Mouse (Mus musculus) gastrocnemius, postnatal 4 days (tissue): Measurements from ENCODE around the gene Cactin. TPM values are rescaled to one million over a fixed set of nuclear protein-coding genes. Genes with fewer than 3 reads are reported as not detected.

Experiments used
- DNase-seq, 2 experiments: peaks; one replicate each; pipeline ENCODE4 v3.0.0; 2021 to 2022; ENCODE audit warnings: low spot score in 2 of 2, mixed read lengths in 2 of 2
- long read RNA-seq, 2 experiments: library from polyadenylated mRNA; stranded (forward); transcript quantifications; one replicate each; pipeline ENCODE4 v2.0.0; 2021
- total RNA-seq, 2 experiments: library from RNA; stranded (reverse); gene quantifications; 2 replicates each; pipeline ENCODE4 v1.2.3; 2021

The Cactin gene
- 10 to 100 TPM; 17.8 to 18.3 TPM for total RNA-seq
- long read RNA-seq, experiment 1, transcript Cactin-201 (9 exons, 2,715 nt), result major isoform, 18 of 28 reads
- long read RNA-seq, experiment 1, partial matches to known transcripts, result 7 of 28 reads
- long read RNA-seq, experiment 1, other reads (novel, unspliced or antisense), result 3 of 28 reads
- long read RNA-seq, experiment 2, transcript Cactin-201 (9 exons, 2,715 nt), result major isoform, 17 of 24 reads
- long read RNA-seq, experiment 2, partial matches to known transcripts, result 3 of 24 reads
- long read RNA-seq, experiment 2, other reads (novel, unspliced or antisense), result 4 of 24 reads

- peak; percentile 95 to 99 for DNase-seq
Observed at GRCm38 (mm10) chr10:81320550-81321347, at the start of gene Cactin. Gene Cactin (plus strand): TSS chr10:81321103.

DNA sequence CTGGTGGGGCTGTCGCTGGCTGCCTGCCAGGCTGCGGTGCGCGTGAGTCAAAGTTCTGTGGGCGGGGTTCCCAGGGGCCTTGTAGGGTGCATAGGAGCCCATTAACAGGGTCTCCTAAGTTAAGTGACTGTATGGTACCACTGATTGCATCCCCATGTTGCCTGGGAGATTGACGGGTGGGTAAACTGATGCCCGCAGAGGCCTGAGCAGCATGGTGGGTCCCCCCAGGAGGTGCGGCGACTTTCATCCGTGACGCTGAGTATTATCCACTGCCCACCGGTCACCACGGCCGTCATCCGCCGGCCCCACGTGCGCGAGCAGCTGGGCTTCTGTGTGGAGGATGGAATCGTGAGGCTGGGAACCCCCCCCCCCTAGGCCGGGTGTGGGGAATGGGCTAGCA is 48.5 kb upstream of the Cactin start:
- no peak for DNase-seq

GRCm38 (mm10) chr10:81273842-81274241 is 47.1 kb upstream of the Cactin start:
- DNase-seq, result no peak

- no peak for DNase-seq
Observed at GRCm38 (mm10) chr10:81277676-81278075, 43.2 kb upstream of the Cactin start.

DNA sequence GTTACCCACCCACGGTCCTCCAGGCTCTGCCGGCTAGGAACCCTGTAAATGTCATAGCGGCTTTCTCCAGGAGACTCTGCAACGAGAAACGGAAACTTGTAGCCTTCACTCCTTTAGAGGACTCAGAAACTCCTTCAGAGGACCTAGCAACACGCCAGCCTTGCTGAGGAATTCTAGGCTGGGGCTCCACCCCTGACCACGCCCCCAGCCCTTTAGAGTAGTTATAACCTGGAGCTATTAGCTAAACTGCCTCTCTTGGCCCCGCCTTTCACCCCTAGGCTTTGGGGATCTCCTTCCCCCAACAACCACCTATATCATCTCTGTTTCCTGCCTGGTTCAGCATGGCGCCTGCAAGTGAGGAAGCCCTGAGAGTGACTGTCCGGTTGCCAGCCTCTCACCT is 41.4 kb upstream of the Cactin start:
- no peak for DNase-seq

DNA sequence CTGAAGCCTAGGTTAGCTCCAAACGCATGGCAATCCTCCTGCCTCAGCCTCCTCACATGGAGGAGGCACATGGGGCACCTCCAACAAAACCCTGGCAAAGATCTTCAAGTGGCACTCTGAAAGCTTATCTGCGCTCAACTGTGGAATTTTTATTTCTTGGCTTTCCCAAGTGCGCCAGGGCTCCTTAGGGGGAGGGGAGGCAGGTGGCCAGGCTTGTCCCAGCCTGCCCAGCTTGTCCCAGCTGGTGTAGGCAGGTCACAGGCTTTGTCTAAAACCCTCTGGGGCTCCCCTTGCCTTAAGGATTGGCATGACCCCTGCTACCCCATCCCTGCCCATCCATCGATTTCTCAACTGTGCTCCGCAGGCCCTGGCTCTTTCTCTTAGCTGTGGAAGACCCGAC is 36.7 kb upstream of the Cactin start:
- DNase-seq, result no peak

GRCm38 (mm10) chr10:81284719-81285118 is 36.2 kb upstream of the Cactin start:
- no peak for DNase-seq

DNA sequence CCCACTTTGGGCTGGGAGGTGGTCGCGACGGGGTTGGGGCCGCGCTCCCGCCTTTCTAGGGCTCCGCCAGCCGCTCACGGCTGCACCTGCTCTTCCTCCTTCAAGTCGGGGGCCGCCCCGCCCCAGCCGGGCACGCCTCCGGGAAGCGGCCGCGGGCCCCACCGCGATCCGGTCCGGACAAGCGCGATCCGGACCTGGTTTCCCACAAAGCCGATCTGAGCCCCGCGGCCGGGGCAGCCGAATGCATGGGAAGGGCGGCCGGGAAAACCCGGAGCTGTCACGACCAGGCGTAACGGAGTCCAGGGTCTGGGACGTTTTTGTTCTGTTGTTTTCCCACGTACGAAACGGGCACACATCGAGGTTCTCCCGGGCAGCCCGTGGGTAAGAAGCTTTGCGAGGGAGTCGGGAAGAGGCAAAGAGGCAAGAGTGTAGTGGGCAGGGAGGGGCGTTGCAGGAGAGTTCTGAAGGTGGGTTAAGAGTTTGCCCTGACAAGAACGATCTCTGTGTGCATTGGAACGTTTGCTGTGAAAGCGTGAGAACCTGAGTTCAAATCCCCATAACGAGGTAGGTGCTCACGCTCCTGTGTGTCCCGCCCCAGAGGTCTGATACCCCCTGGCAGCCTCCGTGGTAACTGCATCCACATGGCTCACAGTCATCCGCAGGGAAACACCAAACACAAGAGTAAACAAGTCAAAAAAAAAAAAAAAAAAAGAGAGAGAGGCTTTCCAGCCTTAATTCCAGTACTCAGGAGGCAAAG is 35.0 kb upstream of the Cactin start:
- DNase-seq, result peak; percentile 84 to 89

GRCm38 (mm10) chr10:81286586-81286985 is 34.3 kb upstream of the Cactin start:
- no peak for DNase-seq

DNA sequence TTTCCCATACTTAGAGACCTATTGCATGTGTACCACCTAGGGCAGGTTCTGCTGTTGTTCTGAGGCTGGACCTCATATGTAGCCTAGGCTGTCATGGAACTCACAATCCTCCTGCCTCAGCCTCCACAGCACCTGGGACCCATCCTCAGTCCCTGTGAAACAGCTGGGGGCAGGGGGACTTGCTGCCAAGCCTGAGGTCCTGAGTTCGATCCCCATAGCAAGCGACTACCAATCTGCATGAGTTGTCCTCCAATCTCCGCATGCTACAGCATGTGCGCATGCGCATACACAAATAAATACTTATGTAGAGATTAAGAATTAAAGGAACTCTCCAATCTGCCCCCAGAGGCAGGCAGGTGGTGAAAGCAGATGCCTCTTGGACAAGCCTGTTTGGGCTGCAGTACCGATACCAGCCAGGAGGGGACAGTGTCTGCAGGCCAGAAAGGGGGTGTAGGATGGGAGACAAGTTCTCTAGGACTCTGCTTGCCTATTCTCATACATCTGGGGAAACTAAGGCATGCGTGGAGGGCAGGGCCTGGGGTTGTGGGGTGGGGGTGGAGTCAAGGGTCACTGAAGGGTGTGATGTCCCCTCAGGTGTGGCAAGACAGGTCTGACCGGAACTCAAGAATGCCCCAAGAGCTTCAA is 33.3 kb upstream of the Cactin start:
- no peak for DNase-seq

DNA sequence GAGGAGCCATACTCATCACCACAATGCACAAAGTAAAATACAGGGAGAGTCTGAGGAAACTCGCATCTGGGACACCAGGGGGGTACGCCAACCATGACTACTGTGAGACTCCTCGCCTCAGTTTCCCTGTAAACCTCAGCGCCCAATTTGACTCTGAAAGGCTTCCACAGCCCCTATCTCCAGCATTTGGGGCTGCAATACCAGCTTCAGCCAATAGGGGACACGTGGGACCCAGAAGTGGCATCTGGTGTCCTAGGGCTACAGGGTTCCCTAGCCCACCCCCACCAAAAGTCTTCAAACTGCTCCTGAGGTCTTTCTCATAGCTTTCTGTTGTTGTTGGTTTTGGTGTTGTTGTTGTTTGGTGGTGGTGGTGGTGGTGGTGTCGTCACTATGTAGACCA is 32.3 kb upstream of the Cactin start:
- DNase-seq, result no peak

DNA sequence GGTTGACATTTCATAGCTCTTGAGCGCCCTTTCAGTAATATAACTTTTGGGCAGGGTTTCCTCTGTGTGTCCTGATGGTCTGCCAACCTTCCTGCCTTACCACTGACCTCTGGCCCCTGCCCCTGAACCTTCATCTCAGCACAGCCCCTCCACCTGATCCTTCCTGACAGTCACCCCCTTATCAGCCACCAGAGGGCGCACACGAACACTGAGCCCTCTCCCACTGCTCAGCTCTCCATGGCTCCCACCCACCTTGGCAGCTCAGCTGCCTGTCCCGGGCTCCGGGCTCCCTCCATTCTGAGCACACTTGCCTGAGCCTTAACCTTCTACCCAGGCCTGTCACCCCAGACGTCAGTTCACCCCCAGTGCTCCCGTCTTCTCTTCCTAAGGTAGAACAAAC is 31.6 kb upstream of the Cactin start:
- peak; percentile 50 to 66 for DNase-seq

- DNase-seq, result no peak
Observed at GRCm38 (mm10) chr10:81289811-81290210, 31.1 kb upstream of the Cactin start.

DNA sequence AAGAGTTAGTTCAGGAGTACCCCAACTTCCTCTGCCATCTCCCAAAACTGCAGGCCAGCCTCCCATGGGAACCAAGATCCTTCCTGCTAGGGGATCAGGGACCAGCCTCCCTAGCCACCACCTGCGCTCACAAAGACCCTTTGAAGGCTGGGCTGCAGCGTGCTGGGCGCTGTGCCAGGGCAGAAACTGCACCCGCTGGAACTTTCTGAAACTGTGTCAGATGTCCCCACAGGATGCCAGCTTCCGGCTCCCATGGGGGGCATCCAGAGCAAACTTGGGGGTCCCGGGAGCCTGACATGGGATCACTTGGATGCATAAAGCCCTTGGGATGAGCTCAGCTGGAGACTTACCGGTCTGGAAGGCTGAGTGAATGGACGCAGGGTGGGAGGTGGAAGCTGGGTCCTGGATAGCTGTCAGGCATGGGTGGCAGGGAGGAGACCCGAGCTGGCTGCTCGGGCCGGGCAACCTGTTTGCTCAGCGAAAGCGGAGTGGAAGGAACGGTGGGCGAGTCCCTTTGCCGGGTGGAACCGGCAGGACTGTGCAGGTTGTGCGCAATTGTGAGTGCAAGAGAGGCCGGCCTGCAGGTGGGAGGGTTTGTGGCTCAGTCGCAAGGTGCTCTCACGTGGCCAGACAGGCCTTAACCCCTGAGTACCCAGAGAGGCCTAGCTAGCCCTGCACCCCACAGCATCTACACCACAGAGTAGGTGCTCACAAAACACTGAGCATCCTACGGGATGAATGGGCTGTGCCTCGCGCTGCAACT is 30.0 kb upstream of the Cactin start:
- no peak for DNase-seq

GRCm38 (mm10) chr10:81291511-81292104 is 29.3 kb upstream of the Cactin start, which contains the start of gene Tjp3:
Gene Tjp3 (minus strand): TSS chr10:81291581.
- no peak for DNase-seq

DNA sequence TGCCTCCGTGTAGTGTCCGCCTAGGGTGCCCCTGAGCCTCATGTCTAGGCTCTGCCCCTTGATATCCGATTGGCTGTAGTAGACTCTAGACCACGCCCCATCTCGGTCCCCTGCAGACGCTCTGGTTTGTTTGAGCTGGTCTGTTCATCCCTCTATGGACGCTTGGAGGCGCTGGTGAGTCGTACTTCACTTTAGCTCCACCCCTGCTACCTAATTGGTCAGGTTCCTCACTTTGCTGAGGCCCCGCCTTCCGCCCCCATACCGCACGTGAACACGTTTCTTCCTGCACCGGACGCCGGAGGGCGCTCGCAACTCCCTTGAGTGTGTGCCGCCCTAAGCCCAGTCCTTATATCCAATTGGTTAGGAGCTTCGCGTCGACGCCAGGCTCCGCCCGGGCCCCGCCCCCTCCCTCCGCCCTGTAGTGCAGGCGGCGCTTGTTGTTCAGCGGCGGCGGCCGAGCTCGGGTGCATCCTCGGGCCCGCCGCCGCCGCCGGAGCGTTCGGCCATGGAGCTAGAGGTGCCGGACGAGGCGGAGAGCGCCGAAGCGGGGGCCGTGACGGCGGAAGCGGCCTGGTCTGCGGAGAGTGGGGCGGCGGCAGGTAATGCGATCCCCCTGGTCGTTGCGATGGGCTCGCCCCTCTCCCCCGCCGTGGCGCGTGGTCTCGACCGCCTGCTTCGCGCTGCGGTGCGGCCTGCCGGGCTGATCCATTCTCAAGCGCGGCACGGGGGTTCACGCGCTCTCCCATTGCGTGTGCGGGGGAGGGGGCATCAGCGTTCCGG is 28.2 kb upstream of the Cactin start, which contains the start of gene Pip5k1c:
Pip5k1c (plus strand) TSS at position 410 of the 780 bp plus-strand sequence.
- peak; percentile 97 to 98 for DNase-seq

DNA sequence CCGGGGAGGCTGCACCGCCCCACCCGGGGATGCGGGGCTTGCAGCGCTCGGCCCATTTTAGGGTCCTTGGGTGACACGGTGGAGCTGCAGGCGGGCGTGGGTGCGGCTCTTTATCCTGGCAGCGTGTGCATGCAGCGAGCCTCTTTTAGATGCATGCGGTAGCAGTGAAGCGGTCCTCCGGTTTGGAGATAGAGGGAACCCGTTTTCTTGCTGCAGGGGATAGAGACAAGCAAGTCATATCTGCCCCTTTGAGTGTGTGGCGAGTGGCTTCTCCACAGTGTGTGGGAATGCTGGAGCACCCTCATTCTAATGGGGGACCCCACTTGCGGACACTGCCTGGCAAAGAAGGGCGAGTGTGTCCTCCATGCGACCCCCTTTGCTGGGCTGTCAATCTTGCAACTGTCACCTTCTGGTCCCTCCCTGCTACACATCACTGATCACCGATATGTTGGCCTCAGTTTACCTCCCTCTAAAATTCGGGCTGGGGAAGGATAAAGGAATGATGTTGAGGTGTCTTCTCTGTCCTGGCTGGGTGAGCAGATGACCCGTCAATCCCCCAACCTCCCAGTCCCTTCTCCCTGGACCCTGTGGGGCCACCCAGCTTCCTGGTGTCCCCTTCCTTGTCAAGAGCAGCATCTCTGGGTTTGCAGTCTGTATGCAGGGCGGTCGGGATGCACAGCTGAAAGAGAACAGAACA is 27.4 kb upstream of the Cactin start:
- DNase-seq, result no peak

GRCm38 (mm10) chr10:81294442-81294841 is 26.5 kb upstream of the Cactin start:
- DNase-seq, result no peak

DNA sequence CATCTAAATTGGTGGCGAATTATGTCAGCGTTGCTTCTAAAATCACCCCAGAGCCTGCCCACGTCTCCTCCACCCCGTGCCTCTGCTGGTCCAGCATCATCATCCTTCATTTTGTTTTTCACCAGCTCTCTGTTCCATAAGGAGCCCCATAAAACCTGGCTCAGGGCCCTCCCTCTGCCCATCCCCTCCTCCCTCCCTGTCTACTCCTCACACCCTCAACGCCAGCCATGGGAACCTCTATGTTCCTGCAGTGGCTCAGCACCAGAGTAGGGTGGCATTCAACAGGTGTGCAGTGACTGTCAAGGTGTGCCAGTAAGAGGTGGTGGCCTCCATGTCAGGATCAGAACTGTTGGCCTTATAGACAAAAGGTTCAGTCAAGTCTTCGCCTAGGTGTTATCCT is 25.7 kb upstream of the Cactin start:
- DNase-seq, result no peak
